Mouse (Mus musculus) Patski (cell line): ENCODE measurements around the gene Ablim1. TPM values are rescaled to one million over a fixed set of nuclear protein-coding genes. Genes with fewer than 3 reads are reported as not detected.
A peak's percentile ranks its signal among the peaks of the same experiment; 100 is the strongest.

Source experiments
- ATAC-seq: fragments of 100-300 bp; one replicate; pipeline ENCODE4 v1.8.0; 2021
- CTCF ChIA-PET: fragments of 350-600 bp; sonication (Branson Sonifier 250); formaldehyde crosslinking; loops from one replicate; lab custom pipeline; 2022; ENCODE audit warnings: inconsistent platforms; lab: Charles Lee
- POLR2A ChIA-PET: fragments of 350-600 bp; sonication (Branson Sonifier 250); formaldehyde crosslinking; loops from one replicate; lab custom pipeline; 2022; ENCODE audit warnings: antibody characterized with exemption, inconsistent platforms; lab: Charles Lee
- DNase-seq: peaks from one replicate; pipeline ENCODE4 v3.0.0-alpha.2; 2011; ENCODE audit warnings: low read depth, low spot score
- H3K27me3 ChIP-seq: fragments of 371-371 bp; one replicate; pipeline ENCODE4 v1.5.1; 2021
- CTCF ChIP-seq: fragments of 100-300 bp; IDR thresholded peaks from one replicate; pipeline ENCODE4 v1.5.1; 2021
- in situ Hi-C: fragments of 300-500 bp; cut with MboI; formaldehyde crosslinking; loops from 3 replicates; pipeline ENCODE4 v1.11.1; 2018; ENCODE audit warnings: low pct_unique_long_range_greater_than_20kb, mixed read lengths
- polyA plus RNA-seq: library from polyadenylated mRNA; unstranded; gene quantifications from one replicate; pipeline ENCODE4 v1.2.3, GENCODE M21; 2021

The Ablim1 gene
- polyA plus RNA-seq, 1 experiment from 2014 or later, result 105 TPM

DNA sequence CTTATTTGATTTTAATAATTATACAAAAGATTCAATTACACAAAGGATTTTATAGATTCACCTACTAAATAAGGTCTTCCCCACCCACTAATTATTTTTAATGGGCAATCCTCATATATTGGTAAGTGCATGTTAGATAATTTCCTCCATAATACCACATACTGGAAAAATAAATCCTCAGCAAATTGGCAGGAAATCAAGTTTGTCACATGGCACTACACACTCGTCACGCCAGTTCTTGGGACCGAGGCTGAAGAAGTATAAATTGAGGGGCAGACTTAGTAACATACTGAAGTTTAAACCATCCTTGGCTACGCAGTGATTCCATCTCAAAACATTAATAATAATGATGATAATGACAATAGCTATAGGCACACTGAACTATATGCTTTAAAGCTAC is 8.1 kb downstream of the Ablim1 start:
- TF ChIP-seq CTCF, result no peak
- no peaks in the 10 kb centered on the region for H3K27me3 ChIP-seq
- DNase-seq (no peak), ATAC-seq (no peak)
- CTCF ChIA-PET, result interaction anchor here (0.8 to 1.4 kb wide), 2 partner anchors 28 to 42 kb away, joined by 3 read pairs; no protein-coding TSS in a partner anchor
- in situ Hi-C loops, result no loop called here
- POLR2A ChIA-PET, result interaction anchor here (1.0 kb wide), 1 partner anchor 17 kb away, joined by 4 read pairs; no protein-coding TSS in a partner anchor

DNA sequence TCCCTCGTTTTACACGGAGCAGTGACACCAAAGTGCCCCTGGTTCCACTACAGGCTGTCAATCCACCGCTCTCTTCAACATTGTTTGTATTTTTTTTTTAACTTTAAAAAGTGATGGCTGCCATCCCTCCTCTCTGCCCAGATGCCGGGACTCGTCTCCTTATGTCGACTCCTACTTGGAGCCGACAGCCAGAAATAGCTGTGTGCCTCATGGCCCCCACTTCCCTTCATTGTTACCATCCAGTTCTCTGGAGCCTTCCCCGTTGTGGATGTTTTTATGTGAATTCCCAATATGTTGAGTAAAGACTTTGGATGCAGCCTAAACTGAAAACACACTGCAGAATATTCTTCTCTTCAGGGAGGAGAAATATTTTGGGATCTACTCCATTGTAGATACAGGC is 8.7 kb downstream of the Ablim1 start:
- ChIA-PET POLR2A (interaction anchor here (1.0 kb wide), 1 partner anchor 17 kb away, joined by 4 read pairs; no protein-coding TSS in a partner anchor), CTCF (interaction anchor here (0.8 to 1.5 kb wide), 3 partner anchors 27 to 144 kb away, joined by 3 read pairs; no protein-coding TSS in a partner anchor)
- in situ Hi-C loops, result no loop called here
- TF ChIP-seq CTCF, result no peak
- H3K27me3 ChIP-seq, result no peaks in the 10 kb centered on the region
- DNase-seq, result no peak
- ATAC-seq, result no peak

DNA sequence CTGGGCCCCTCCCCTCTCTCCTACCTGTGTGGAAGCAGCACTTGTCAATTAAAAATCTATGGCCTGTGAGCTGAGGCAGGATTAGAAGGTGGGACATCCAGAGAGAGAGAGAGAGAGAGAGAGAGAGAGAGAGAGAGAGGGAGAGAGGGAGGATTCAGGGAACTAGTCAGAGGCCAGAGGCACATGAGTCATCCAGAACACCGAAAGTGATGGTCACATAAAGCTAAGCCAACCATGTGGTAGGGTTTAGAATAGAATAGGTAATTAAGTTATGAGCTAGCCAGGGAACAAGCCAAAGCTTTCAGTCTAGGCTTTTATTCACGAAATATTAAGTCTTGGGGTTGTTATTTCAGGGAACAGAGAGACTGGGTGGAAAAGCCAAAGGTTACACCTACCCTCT is 10.1 kb downstream of the Ablim1 start:
- POLR2A ChIA-PET, result interaction anchor here (0.6 to 1.3 kb wide), 3 partner anchors 15 to 32 kb away, joined by 3 to 7 read pairs (median 4); no protein-coding TSS in a partner anchor
- DNase-seq (peak; percentile 43), ATAC-seq (no peak)
- TF ChIP-seq CTCF, result no peak
- CTCF ChIA-PET, result interaction anchor here (0.9 to 1.5 kb wide), 4 partner anchors 10 to 143 kb away, joined by 3 to 4 read pairs (median 3); partner anchors contain the start of gene Ablim1
- no peaks in the 10 kb centered on the region for H3K27me3 ChIP-seq
- in situ Hi-C loops, result no loop called here

DNA sequence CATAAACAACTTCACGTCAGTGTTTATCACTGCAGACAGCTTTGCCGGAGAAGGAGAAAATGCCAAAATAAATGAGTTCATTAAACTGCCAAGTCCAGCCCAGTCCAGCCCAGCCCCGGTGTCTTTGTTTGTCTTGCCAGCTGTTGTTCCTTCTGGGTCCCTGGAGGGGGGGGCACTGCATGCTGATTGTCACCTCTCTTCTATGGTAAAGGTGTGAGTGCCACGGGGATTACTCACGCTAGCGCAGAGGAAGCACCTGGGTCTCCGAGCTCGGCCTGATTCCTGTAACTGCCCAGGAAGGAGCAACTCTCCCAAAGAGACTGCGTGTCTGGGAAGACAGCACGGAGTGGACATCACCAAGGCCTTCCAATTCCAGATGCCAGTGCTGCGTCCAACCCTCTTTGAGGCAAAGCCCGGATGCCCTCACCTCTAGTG is 12.7 kb downstream of the Ablim1 start:
- H3K27me3 ChIP-seq, result no peaks in the 10 kb centered on the region
- DNase-seq (no peak), ATAC-seq (no peak)
- ChIA-PET POLR2A (interaction anchor here (1.1 kb wide), 1 partner anchor 13 kb away, joined by 3 read pairs; the partner anchor contains the start of gene Ablim1), CTCF (no interaction called here)
- in situ Hi-C loops, result no loop called here
- TF ChIP-seq CTCF, result no peak

DNA sequence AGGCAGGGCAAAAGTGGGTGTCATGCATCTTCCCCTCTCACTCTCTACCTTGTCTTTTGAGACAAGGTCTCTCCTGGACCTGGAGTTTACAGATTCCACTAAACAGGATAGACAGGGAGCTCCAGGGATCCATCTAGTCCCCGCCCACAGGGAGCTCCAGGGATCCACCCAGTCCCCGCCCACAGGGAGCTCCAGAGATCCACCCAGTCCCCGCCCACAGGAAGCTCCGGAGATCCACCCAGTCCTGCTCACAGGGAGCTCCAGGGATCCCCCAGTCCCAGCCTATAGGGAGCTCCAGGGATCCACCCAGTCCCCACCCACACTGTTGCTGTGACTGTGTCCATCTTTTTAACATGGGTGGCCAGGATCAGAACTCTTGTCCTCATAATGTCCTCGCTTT is 16.7 kb downstream of the Ablim1 start:
- DNase-seq, result no peak
- no peak for TF ChIP-seq CTCF
- no peaks in the 10 kb centered on the region for H3K27me3 ChIP-seq
- ChIA-PET POLR2A (interaction anchor here (1.9 kb wide), 1 partner anchor 16 kb away, joined by 4 read pairs; no protein-coding TSS in a partner anchor), CTCF (no interaction called here)
- ATAC-seq, result no peak
- in situ Hi-C loops, result no loop called here

DNA sequence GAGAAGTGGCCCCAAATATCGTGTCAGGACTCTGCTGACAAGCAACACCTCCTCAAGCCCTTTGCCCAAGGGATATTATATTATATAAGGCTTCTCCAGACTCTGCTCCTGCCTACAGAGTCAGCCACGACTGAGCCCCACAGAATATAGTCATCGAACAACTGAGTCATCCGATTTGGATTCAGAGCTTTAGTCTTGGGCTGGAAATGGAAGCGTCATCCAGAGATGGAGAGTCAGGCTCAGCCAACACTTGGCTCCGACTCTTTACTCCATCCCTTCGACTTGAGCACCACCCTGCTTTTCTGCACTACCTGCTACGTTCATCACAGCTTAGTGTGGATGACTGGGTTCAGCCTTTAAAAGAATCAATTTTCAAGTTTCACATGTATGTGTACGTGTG is 17.3 kb downstream of the Ablim1 start:
- no peak for ATAC-seq
- TF ChIP-seq CTCF, result no peak
- H3K27me3 ChIP-seq, result no peaks in the 10 kb centered on the region
- CTCF ChIA-PET, result interaction anchor here (2.7 kb wide), 1 partner anchor 11 kb away, joined by 7 read pairs; no protein-coding TSS in a partner anchor
- DNase-seq, result no peak
- POLR2A ChIA-PET, result interaction anchor here (1.9 kb wide), 1 partner anchor 16 kb away, joined by 4 read pairs; no protein-coding TSS in a partner anchor
- in situ Hi-C loops, result no loop called here

DNA sequence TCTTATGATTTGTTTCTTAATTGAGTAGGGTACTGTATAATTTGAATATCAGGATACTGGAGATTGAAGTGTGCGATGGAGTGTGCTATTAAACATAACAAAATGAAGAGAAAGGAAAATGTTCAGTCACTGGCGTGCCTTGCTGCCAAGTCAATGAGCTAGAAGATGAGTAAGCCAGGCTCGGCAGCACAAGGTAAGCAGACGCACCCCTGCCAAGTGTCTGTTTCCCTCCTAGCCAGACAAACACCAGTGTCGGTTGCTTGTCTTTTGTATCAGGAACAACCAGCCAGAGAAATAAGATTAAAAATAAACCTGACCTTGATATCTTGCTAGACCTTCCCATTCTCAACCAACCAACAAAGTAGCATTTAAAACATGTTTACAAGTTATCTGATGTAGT is 18.2 kb downstream of the Ablim1 start:
- ATAC-seq, result peak; percentile 62
- TF ChIP-seq CTCF, result no peak
- in situ Hi-C loops, result no loop called here
- no peak for DNase-seq
- no peaks in the 10 kb centered on the region for H3K27me3 ChIP-seq
- ChIA-PET POLR2A (interaction anchor here (1.9 kb wide), 1 partner anchor 17 kb away, joined by 4 read pairs; no protein-coding TSS in a partner anchor), CTCF (interaction anchor here (1.1 to 2.7 kb wide), 3 partner anchors 10 to 24 kb away, joined by 3 to 7 read pairs (median 4); no protein-coding TSS in a partner anchor)

DNA sequence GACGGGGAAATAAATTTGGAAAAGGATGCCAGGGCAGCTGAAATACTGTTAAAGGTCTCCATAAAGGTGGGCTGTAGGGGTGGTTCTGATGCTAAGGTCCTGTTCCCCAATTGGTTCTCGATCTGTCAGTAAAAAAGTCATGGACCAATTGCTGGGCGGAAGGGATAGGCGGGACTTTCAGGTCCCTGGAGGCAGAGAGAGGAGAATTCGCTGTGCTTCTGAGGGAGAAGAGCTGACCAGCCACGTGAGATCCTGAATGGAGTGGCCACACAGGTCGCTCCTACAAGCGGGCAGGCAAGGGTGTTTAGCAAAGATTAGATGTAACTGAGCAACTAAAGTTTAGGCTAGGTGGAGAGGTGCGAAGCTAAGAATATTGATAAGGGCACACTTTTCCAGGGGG is 19.2 kb downstream of the Ablim1 start:
- in situ Hi-C loops, result no loop called here
- DNase-seq, result no peak
- no peak for TF ChIP-seq CTCF
- POLR2A ChIA-PET, result no interaction called here
- CTCF ChIA-PET, result interaction anchor here (1.1 to 2.7 kb wide), 5 partner anchors 9 to 59 kb away, joined by 3 to 7 read pairs (median 3); no protein-coding TSS in a partner anchor
- no peaks in the 10 kb centered on the region for H3K27me3 ChIP-seq
- ATAC-seq, result no peak

DNA sequence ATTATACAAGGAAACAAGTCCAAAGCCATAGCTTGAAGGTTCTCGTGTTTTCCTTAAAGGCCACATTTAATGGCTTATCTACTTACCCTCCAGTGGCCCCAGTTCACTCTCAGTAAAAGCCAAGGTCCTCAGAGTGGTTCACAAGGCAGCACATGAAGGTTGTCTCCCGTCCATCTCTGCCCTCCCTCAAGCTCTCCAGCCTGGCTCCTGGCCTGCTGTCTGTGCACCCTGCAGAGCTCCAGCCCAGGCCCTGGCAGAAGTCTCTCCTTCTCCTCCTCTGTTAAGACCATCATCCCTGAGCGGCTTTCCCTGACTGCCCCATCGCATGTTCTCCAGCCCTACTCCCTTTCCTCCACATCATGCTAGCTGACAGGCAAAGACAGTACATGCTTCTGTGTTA is 20.4 kb downstream of the Ablim1 start:
- in situ Hi-C loops, result no loop called here
- no peak for TF ChIP-seq CTCF
- ATAC-seq, result no peak
- DNase-seq, result no peak
- no peaks in the 10 kb centered on the region for H3K27me3 ChIP-seq
- POLR2A ChIA-PET, result interaction anchor here (1.0 kb wide), 1 partner anchor 20 kb away, joined by 3 read pairs; the partner anchor contains the start of gene Ablim1
- CTCF ChIA-PET, result interaction anchor here (0.8 to 1.9 kb wide), 4 partner anchors 12 to 109 kb away, joined by 3 to 5 read pairs (median 3); no protein-coding TSS in a partner anchor

DNA sequence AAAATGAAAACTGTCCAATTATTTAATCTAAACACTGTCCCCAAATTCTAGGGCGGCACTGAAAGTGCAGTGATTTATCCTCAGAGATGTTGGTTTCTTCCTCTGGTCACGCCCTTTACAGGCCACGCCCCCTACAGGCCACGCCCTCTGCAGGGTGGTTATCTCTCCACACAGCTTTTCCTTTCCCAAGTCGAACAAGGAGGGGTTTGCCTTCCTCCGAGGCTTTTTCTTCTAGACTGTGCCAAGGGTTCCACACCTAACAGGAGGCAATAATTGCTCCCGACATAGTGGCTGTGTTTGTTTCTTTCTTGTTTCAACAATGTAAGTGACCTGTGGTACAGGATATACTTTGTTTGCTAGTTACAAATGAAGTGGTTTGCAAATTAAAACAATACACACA is 21.0 kb downstream of the Ablim1 start:
- DNase-seq (no peak), ATAC-seq (no peak)
- H3K27me3 ChIP-seq, result no peaks in the 10 kb centered on the region
- in situ Hi-C loops, result no loop called here
- TF ChIP-seq CTCF, result no peak
- POLR2A ChIA-PET, result interaction anchor here (0.6 to 1.0 kb wide), 3 partner anchors 9 to 73 kb away, joined by 3 to 5 read pairs (median 5); partner anchors contain the start of gene Ablim1
- CTCF ChIA-PET, result interaction anchor here (0.8 to 1.9 kb wide), 4 partner anchors 12 to 109 kb away, joined by 3 to 5 read pairs (median 3); no protein-coding TSS in a partner anchor

DNA sequence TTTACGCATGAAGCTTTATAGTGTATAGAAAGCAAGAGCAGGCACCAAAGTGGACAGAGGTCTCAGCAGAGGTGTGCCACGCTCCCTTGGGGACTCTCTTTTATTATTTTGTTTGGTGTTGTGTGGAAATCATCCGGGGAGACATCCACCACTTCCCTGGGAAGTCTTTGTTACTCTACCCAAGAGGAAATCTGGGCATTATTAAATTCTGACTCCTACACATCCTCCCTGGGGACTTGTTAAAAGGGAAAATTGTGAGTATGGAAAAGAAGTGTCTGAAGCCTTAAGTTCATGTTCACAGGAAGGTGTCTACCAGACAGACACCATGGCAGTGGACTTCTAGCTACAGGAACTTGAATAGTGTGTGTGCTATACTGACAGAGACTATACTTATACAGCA is 31.4 kb downstream of the Ablim1 start:
- no peaks in the 10 kb centered on the region for H3K27me3 ChIP-seq
- DNase-seq, result no peak
- in situ Hi-C loops, result no loop called here
- TF ChIP-seq CTCF, result no peak
- POLR2A ChIA-PET, result interaction anchor here (1.2 kb wide), 1 partner anchor 31 kb away, joined by 3 read pairs; no protein-coding TSS in a partner anchor
- CTCF ChIA-PET, result interaction anchor here (0.9 to 1.9 kb wide), 2 partner anchors 31 to 84 kb away, joined by 3 to 4 read pairs; no protein-coding TSS in a partner anchor
- no peak for ATAC-seq
